Mouse (Mus musculus): ENCODE measurements around the gene Fgd3. TPM values are rescaled to one million over a fixed set of nuclear protein-coding genes. Genes with fewer than 3 reads are reported as not detected.

The Fgd3 gene
- total RNA-seq, 4 experiments from 2014 or later: 1.2 to 2.4 (median 1.7) TPM

- DNase-seq (ENCODE audit: low spot score): no peak
Observed at GRCm38 (mm10) chr13:49307311-49307969, 12.7 kb downstream of the Fgd3 start.

GRCm38 (mm10) chr13:49306771-49307310 is 13.3 kb downstream of the Fgd3 start:
- no peak for DNase-seq (ENCODE audit: low spot score)

- no peak for DNase-seq (ENCODE audit: low spot score)
Observed at GRCm38 (mm10) chr13:49300771-49301170, 19.3 kb downstream of the Fgd3 start.

DNA sequence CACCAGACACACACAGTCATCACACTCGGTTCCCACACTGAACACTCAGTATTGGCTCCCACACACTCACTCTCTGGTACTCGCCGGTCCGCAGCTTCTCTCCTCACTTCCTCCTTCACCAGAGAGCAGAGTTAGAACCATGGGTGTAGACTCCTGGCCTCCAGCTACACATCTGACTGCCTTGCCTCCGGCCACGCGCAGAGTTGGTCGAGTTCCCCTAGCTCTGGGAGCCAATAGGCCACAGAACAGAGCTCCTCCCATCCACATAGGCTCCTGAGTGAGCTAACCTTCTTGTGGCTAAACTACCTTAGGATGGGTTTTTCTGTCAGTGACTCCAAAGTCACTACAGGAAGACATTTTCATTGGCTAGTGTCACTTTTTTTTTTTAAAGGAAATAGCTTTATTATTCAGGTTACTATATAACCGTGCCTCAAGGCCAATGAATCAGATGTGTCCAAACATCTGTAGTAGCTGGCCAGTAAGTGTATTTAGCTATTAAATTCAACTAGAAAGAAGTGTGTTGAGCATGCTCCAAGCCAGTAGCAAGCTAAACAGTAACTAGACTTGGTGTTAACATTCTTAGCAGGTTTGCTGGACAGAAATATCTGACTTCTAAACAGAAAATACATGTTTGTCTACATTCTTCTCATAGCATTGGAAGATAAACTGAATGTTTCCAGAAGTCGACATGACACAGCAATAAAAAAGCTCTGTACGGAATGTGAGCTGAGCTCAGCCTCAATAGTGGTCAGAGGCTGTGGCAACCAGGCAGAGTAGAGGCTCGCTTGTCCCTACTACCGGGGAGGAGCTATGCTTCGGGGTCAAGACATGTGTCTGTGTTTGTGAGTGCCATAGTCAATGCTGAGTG is 21.4 kb downstream of the Fgd3 start:
- DNase-seq (ENCODE audit: low spot score): no peak

- no peak for DNase-seq (ENCODE audit: low spot score)
Observed at GRCm38 (mm10) chr13:49296270-49296669, 23.8 kb downstream of the Fgd3 start.

- DNase-seq (ENCODE audit: low spot score): no peak
Observed at GRCm38 (mm10) chr13:49294108-49294507, 26.0 kb downstream of the Fgd3 start.

DNA sequence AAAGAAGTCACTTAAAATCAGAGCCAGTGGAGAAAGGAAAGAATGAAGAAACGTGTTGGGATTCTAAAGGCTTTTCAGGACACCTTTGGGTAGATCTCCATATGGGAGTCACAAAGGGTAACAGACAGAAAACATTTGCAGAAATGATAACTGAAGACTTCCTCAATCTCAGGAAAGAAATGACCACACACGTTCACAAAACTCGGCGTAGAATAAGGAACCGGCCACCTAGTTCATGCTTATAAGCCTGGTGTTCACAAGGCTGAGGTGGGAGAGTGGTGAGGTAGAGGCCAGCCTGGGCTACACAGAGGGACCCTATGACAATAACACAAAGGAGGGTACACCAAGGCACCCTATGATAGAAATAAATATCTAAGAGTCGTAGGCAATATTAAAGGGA is 28.2 kb downstream of the Fgd3 start:
- DNase-seq (ENCODE audit: low spot score): no peak

GRCm38 (mm10) chr13:49291398-49291797 is 28.7 kb downstream of the Fgd3 start:
- DNase-seq (ENCODE audit: low spot score): no peak

DNA sequence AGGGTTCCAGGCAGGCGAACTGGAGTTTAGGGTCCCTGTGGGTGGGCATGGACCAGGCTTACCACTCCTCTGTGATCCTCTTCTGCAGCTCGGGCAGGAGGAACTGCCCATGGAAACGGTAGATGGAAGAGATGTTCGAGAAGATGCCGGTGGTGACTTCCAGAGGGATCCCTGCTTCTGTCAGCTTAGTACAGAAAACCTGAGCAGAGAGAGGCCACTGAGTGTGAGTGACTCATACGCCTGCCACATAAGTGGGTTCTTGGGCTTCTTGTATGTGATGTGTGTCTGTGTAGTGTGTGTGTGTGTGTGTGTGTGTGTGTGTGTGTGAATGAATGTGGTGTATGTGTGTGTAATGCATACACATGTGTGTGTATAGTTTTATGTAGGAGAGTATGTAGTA is 32.9 kb downstream of the Fgd3 start:
- DNase-seq (ENCODE audit: low spot score): no peak

DNA sequence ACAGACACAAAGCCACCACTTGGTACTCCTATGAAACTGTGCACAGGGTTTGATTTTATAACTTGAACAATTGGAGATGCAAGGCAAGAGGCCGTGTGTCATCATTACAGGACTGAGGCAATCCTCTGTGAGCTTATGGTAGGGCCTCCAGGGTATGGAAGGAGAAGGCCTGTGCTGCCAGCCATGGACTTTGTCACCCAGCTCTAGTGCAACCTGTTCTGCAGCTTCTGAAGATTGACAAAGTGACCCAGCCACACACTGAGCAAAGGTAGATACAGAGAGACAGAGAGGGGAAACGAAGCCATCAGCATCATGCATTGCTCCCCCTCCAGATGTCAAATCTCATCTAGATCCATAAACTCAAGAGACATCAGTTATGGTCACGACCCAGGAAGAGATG is 33.4 kb downstream of the Fgd3 start:
- DNase-seq (ENCODE audit: low spot score): no peak

DNA sequence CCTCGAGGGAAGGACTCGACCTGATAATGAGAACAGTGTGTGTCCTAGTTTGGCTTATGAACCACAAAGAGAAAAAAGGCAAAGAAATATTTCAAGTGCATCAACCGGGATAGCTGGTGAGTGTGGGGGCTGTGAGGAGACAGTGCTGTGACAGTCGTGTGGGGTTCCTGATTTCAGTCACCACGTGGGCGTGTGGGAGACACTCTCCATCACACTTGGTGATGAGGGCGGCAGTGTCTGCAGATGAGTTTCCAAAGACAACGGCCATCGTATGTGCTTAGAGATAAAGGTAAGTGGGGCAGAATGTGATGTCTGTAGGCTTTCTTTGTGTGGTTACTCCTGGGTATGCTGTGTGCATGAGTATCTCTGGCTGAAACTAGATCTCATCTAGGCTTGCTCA is 36.4 kb downstream of the Fgd3 start:
- DNase-seq (ENCODE audit: low spot score): no peak

DNA sequence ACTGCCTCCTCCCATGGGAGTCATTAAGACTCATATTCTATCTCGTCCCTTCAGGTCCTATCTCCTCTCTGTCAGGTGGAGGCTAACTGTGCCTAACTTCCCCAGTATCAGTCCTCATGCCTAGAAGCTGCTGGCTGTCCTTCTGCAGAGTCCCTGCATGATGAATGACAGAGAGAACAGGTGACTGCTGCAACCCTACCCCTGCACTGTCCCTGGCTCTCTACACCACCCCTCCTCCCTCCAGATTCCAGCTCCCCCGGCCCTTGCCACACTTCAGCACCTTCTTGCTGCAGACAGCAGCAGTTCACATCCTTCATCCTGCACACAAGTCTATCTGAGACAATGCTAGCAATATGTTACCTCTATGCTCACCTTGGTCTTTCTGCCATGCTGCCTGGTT is 37.9 kb downstream of the Fgd3 start:
- no peak for DNase-seq (ENCODE audit: low spot score)

DNA sequence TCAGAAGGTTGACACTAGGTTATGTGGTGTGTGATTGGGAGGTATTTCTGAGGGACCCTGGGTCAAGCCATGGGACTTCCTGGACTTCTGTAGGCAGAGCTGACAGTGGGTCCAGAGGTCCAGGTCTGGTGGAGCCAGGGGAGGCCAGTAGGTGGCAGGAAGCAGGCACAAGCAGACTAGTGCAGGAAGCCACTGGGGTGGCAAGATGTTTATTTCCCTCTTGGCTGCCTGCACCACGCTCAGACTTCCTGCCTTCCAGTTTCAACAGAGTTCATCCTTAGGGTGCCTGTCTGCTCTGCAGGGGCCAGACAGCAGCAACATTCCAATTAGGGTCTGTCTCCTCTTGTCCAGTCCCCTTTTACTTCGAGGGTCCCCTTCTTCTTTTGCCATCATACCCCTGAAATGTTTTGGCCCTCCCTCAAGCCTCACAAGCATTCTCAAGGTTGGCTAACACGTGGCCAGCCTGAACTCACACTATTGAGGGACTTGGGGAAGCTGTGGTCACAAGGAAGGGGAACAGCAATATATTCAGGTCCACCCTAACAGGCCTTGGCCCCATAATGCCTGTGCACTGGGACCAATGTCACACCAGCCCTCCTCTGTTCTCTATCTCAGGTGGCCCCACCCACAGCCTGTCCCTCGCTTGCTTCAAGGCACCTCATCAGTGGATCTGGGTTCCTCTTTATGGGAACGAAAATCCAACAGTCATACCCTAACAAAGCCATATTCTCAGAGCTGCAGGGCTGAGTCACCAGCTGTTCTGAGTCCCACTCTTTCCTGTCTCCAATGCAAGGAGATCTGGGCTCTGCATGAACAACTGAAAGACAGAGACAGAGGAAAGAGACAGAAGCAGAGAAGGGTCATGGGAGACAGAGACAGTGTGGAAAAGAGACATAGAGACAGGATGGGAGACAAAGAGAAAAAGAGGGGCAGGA is 48.0 kb downstream of the Fgd3 start:
- DNase-seq (ENCODE audit: low spot score): no peak

DNA sequence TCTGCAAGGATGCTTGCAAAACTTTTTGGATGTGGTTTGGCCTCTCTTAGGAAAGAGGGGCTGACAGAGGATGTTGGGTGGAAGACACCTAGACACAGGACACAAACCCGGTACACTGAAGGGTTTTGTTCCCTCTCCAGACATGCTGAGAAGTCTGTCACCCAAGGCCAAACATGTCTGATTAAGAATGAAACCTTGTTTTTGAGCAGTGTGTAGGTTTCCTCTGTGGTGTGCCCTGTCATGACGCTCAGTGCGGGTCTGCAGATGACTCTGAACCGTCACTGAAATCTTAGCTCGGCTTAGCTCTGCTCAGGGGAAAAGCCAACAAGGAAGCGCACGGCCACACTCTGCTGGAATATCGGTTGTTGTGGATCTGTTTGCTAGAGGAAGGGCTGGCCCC is 49.6 kb downstream of the Fgd3 start:
- no peak for DNase-seq (ENCODE audit: low spot score)

GRCm38 (mm10) chr13:49267645-49268044 is 52.5 kb downstream of the Fgd3 start:
- DNase-seq (ENCODE audit: low spot score): no peak

GRCm38 (mm10) chr13:49260036-49260722 is 59.9 kb downstream of the Fgd3 start:
- DNase-seq (ENCODE audit: low spot score): no peak

DNA sequence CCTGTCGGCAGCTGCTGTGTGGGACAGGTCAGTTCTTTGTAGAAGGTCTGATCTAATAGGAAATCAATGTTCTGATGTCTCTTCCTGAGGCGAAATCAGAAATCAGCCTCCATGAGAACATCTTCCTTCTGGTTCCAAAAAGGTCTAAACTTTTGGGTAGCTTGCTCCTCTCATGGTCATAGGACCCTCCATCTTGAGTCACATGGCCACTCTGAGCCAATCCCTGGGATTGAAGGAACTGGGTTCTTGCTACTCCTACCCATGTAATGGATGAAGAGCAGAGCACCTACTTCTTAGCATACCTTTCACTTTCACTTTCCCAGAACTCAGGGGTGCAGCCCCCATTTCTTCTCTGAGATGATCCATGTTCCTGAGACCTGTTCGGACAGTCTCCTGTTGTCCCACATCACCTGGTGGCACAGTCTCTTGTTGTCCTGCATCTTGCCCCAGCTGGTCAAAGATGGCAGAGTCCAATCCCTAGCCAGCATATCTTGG is 62.2 kb downstream of the Fgd3 start:
- no peak for DNase-seq (ENCODE audit: low spot score)

DNA sequence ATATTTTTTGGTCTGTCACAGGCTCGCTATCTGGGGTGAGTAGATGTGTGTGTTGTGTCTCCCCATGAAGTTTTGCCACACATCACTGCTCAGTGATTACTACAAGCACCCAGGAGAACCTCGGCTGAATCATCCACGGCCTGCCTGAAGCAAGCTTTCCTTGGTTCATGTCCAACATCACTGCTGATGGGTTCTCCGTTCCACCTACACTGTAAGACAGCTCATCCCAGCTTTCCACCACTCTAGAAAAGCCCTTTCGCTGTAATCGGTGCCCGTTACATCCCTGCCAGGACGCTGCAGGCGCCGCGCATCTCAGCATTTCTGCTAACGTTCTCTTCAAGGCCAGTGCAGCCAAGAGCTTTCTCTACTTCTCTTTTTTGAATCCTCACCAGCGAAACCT is 67.4 kb downstream of the Fgd3 start:
- no peak for DNase-seq (ENCODE audit: low spot score)

- DNase-seq (ENCODE audit: low spot score): no peak
Observed at GRCm38 (mm10) chr13:49252113-49252512, 68.0 kb downstream of the Fgd3 start.

DNA sequence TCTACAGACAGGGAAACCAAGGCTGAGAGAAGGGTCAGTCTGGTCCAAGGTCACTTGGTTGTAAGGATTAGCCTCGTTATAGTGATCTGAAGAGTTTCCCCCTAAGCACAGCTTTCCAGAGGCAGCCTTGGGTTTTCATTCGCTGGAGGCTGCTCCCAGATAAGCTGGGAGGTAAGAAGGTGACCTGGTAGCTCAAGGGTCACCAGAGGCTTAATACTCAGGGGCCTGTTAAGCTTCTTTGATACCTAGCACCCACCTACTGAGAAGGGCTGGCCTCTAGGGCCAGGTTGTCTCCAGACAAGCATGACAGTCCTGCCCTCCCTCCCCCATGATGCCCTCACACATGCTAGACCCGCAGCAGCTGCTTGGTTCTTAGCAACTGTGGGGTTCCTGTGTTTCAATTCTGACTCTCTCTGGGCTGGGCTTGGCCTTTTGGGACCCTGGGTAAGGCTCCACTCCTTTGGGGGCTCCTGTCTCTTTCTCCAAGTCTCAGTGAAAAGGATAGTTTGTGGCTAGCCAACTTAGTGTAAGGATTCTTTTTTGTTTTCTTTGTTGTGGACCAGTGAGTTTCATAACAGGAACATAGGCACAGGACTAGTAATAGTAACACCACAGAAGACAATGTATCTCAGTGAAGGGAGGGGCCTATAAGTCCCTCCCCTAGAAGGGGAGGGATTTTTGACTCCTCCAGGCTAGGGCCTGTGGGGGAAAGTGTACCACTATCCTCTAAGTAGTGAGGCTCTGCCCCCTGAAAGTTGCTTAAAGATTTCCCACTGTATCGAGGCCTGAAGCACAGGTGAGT is 69.2 kb downstream of the Fgd3 start:
- DNase-seq (ENCODE audit: low spot score): no peak

Measured in heart, adult 8-10 months (tissue).